Mouse (Mus musculus): ENCODE data around the gene Mga. TPM values are rescaled to one million over a fixed set of nuclear protein-coding genes. Genes with fewer than 3 reads are reported as not detected.

Gene Mga
- total and polyA plus RNA-seq, 3 experiments, result 45.7 to 224 (median 60.9) TPM

DNA sequence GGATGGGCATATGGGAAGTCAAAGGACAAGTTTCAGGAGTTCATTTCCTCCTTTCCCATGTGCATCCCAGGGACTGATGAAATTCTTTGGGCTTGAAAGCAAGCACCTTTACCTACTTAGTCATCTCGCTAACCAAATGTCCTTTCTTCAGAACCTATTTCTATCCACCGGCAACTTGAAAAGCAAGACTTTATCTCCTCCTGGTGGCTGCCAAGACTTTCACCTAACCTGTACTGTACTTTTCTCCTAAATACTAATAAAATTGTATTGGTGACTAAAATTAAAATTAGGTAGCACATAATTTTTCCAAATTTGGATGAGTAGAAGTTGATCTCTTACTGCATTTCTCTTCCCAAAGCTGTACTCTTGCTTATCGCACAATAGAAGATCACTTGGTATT lies 9.8 kb upstream of the Mga start:
- Histone ChIP-seq H3K36me3 (ENCODE audit: control insufficient read depth in 1 of 2, insufficient read depth in 2 of 2, low read length in 2 of 2) (no peaks in the 10 kb centered on the region), H3K9ac (ENCODE audit: control insufficient read depth, low read depth, low read length, poor library complexity, severe bottlenecking) (no peak overlapping the region), H3K9me3 (replicated peaks; ENCODE audit: insufficient read depth, low read length) (no peaks in the 10 kb centered on the region), H3K4me3 (ENCODE audit: control insufficient read depth in 1 of 2, insufficient read depth in 1 of 2, low read depth in 2 of 2, low read length in 2 of 2) (no peak overlapping the region), H3K79me2 (ENCODE audit: control insufficient read depth, insufficient read depth, low read length, poor library complexity) (peaks cover 18% of the 10 kb centered on the region), H3K4me1 (ENCODE audit: control insufficient read depth in 1 of 2, insufficient read depth in 2 of 2, low read length in 2 of 2) (no peaks in the 10 kb centered on the region), H3K27me3 (ENCODE audit: control insufficient read depth in 1 of 2, insufficient read depth in 2 of 2, low read length in 2 of 2) (no peaks in the 10 kb centered on the region), H3K27ac (ENCODE audit: control insufficient read depth, low read depth, low read length) (no peak overlapping the region)
- no peak for TF ChIP-seq TAL1 (IDR thresholded peaks at IDR 0.05; ENCODE audit: low read length)
- no peak for TF ChIP-seq SMC3 (IDR thresholded peaks at IDR 0.05; ENCODE audit: low read depth, low read length)
- no peak for TF ChIP-seq USF1 (IDR thresholded peaks at IDR 0.05; ENCODE audit: low read depth, low read length)
- TF ChIP-seq MAFK (IDR thresholded peaks at IDR 0.05; ENCODE audit: borderline replicate concordance, low read depth, low read length), result no peak
- TF ChIP-seq ZNF384 (IDR thresholded peaks at IDR 0.05; ENCODE audit: low read depth, low read length), result no peak
- no peak for TF ChIP-seq POLR2AphosphoS2 (IDR thresholded peaks at IDR 0.05; ENCODE audit: low read length)
- no peak for TF ChIP-seq SIN3A (IDR thresholded peaks at IDR 0.05; ENCODE audit: low read length)
- no peak for TF ChIP-seq MYC (IDR thresholded peaks at IDR 0.05; ENCODE audit: low read depth, low read length)
- no peak for TF ChIP-seq ELF1 (IDR thresholded peaks at IDR 0.05; ENCODE audit: low read depth, low read length)
- TF ChIP-seq ZKSCAN1 (IDR thresholded peaks at IDR 0.05; ENCODE audit: low read depth, low read length), result no peak
- no peak for TF ChIP-seq ETS1 (IDR thresholded peaks at IDR 0.05; ENCODE audit: low read depth, low read length)
- TF ChIP-seq CTCF (IDR thresholded peaks at IDR 0.05 in 2 of 3, conservative IDR thresholded peaks at IDR 0.05 in 1 of 3; ENCODE audit: control insufficient read depth in 1 of 3, insufficient read depth in 1 of 3, low read depth in 2 of 3, low read length in 3 of 3, poor library complexity in 1 of 3, severe bottlenecking in 1 of 3), result no peak; a peak in 1 of 6 replicates
- no peak for TF ChIP-seq TBP (IDR thresholded peaks at IDR 0.05; ENCODE audit: low read depth, low read length)
- TF ChIP-seq NRF1 (IDR thresholded peaks at IDR 0.05; ENCODE audit: insufficient read depth, low read depth, low read length, poor library complexity, severe bottlenecking), result no peak
- DNase-seq (ENCODE audit: low read depth, low spot score), result no peak

GRCm38 (mm10) chr2:119896553-119897089 lies 407 bp upstream of the Mga start:
- DNase-seq (ENCODE audit: low read depth, low spot score), result no peak
- Histone ChIP-seq H3K4me1 (ENCODE audit: control insufficient read depth in 1 of 2, insufficient read depth in 2 of 2, low read length in 2 of 2) (no peaks in the 10 kb centered on the region; a peak in 2 of 4 replicates), H3K36me3 (ENCODE audit: control insufficient read depth in 1 of 2, insufficient read depth in 2 of 2, low read length in 2 of 2) (peaks cover 0 to 6% of the 10 kb centered on the region in 2 experiments; a peak in 2 of 4 replicates), H3K9ac (ENCODE audit: control insufficient read depth, low read depth, low read length, poor library complexity, severe bottlenecking) (peak overlapping the region; percentile 55), H3K4me3 (ENCODE audit: control insufficient read depth in 1 of 2, insufficient read depth in 1 of 2, low read depth in 2 of 2, low read length in 2 of 2) (peak overlapping the region; percentile 53 to 84), H3K9me3 (replicated peaks; ENCODE audit: insufficient read depth, low read length) (no peaks in the 10 kb centered on the region), H3K79me2 (ENCODE audit: control insufficient read depth, insufficient read depth, low read length, poor library complexity) (peaks cover 36% of the 10 kb centered on the region), H3K27me3 (ENCODE audit: control insufficient read depth in 1 of 2, insufficient read depth in 2 of 2, low read length in 2 of 2) (no peaks in the 10 kb centered on the region), H3K27ac (ENCODE audit: control insufficient read depth, low read depth, low read length) (peak overlapping the region; percentile 29)
- no peak for TF ChIP-seq ETS1 (IDR thresholded peaks at IDR 0.05; ENCODE audit: low read depth, low read length)
- TF ChIP-seq HCFC1 (IDR thresholded peaks at IDR 0.05; ENCODE audit: low read depth, low read length), result no peak
- peak; percentile 93 for TF ChIP-seq ZNF384 (IDR thresholded peaks at IDR 0.05; ENCODE audit: low read depth, low read length)
- TF ChIP-seq POLR2AphosphoS2 (IDR thresholded peaks at IDR 0.05; ENCODE audit: low read length), result no peak
- no peak for TF ChIP-seq CHD1 (IDR thresholded peaks at IDR 0.05; ENCODE audit: low read depth, low read length)
- TF ChIP-seq MEF2A (IDR thresholded peaks at IDR 0.05; ENCODE audit: extremely low read depth, insufficient replicate concordance, low read depth, low read length, poor library complexity, severe bottlenecking), result no peak
- no peak for TF ChIP-seq MYB (IDR thresholded peaks at IDR 0.05; ENCODE audit: low read depth, low read length)
- TF ChIP-seq NELFE (IDR thresholded peaks at IDR 0.05; ENCODE audit: low read depth, low read length), result no peak
- no peak for TF ChIP-seq BHLHE40 (IDR thresholded peaks at IDR 0.05; ENCODE audit: borderline replicate concordance, low read depth, low read length)

All from MEL (cell line).